Mouse (Mus musculus) kidney, adult 18-20 months (tissue): Measurements from ENCODE around the gene Atp8b2.

ENCODE experiments used
- DNase-seq: peaks from one replicate; pipeline ENCODE4 v3.0.0; 2021

Atp8b2 gene

DNA sequence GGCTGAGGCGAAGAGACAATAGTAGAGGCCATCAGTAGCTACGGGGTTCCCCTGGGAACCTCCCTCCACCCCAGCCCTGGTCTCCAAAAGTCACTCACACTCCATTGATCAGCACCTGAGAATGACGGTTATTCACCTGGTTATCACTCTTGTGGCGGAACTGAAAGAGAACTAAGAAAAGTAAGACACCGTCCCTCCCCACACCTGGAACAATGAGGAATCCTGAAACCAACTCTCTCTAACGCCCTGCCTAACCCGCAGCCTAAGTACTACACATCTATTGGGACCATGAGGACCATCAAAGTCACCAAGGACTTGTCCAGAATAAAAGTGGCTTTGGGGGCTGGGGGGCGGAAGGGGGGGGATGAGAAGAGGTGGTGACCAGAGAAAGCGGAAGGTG is 5.4 kb downstream of the Atp8b2 start:
- DNase-seq: no peak

DNA sequence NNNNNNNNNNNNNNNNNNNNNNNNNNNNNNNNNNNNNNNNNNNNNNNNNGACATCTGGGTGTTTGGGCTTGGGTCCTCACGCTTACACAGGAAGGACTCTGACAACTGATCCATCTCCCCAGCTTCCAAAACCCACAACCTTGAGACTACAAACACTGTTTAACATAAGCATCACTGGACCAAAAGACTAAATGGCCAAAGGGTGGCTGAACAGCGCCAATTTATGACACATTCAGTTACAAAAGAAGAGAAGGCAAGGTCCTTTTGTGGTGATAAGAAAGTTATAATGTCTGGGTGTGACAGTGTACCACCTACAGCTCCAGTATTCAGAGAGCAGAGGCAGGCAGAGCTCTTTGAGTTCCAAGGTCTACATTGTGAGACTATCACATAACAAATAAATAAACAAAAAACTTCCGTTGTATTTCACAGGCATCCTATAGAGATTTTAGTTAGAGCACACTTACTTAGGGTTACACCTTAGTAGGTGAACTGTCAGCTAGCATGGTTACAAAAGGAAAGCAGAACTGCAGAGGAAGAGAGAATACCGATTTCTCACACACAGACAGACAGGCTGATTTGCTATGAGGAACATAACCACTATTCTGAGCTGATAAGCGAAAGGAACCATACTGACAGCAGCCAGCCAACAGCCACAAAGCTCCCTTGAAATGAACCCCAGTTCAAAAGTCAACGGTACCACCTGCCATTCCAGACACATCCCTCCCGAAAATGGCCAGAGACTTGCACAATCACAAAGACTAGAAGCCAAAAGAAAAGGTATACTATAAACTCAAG is 6.9 kb downstream of the Atp8b2 start:
- no peak for DNase-seq

DNA sequence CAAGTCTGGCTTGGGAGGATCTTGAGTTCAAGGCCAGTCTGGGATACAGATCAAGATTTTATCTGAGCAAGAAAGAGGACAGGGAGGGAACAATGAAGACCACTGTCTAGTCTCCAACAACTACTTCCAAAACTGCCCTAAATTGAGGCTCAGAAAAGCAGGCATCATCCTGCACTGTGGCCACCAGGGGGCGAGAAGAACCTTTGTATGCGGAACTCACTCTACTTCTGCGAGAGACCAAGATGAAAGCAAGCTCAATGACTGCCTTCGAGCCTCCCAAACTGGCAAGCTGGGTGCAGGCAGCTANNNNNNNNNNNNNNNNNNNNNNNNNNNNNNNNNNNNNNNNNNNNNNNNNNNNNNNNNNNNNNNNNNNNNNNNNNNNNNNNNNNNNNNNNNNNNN is 9.9 kb downstream of the Atp8b2 start:
- DNase-seq: peak; percentile 80

DNA sequence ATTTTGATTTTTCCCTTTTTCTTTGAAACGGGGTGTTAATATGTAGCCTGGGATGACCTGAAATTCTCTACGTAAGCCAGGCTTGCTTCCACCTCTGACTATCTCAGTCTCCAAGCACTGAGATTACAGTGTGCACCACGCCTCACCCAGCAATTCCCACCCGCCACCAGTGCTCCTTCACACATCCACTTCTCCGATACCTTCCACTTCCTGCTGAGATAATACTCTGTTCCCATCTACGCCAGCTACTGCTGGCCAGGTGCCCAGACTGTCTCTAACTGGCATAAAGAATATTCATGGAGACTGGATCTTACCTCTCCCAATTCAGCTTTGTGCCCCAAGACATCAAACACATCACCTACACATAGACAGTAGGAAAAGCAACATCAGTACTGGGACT is 14.7 kb downstream of the Atp8b2 start:
- no peak for DNase-seq

DNA sequence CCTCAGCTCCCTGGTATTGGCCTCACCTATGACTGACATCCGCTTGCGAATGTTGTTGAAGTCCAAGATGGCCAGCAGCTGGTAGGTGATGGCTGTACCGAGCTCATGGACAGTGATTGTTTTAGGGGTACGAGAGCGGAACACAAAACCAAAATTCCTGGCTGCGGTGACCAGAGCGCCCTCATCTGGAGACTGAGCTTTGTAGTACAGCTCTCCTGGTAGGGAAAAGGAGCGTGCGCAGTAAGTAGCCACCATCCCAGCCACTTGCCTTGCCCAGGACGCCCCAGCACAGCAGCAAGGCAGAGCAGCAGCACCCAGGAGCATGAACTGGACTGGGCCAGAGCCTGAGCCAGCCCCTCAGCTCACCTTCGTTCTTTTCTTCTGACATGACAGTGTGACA is 15.3 kb downstream of the Atp8b2 start:
- no peak for DNase-seq

DNA sequence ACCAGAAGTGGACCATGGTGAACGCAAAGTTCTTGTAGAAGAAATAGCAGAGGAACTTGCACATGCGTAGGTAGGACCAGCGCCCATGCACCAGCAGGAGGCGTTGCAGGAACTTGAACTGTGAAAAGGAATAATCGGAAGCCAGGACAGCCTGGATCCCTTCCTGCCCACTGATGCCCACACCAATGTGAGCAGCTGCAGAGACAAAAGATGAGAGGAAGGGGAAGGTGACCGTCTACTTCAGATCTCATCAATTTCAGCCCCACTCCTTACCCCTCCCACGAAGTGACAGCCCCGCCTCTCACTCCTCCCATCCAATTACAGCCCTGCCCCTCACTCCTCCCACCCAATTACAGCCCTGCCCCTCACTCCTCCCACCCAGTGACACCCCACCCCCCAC is 18.3 kb downstream of the Atp8b2 start:
- DNase-seq: no peak

DNA sequence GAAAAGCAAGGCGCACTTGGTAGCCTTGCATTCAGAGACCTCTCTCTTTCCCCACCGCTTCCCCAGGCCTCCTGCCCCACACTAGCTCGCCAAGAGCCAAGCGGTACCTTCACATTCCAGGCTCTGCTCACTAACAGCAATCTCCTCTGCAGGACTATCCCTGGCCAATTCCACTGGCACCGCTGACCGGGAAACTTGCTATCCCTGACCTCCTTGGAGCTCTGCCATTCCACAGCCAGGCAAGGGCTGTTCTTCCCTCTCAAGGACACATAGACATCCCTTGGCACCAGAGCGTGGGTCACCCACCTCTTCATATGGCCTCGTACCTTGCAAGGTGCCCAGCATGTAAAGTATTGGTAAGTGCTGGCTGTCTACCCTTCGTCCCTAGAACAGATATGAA is 20.4 kb downstream of the Atp8b2 start:
- DNase-seq: no peak

DNA sequence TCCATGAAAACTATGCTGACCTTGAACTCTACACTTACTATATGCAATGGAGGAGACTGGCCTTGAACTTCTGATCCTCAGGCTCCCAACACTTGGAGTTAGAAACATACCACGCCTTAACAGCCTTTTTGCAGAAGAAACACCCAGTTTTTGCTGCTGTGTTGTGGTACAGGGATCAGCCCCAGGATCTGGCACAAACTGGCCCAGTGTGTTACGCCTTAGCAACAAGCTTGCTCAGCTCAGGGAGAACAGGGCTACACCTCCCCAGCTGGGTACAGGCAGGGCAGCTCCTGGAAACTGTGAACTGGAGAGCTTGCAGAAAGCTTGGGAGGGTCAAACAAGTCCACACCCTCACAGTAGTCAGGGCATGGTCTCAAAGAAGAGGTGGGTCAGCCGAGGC is 26.8 kb downstream of the Atp8b2 start:
- no peak for DNase-seq

DNA sequence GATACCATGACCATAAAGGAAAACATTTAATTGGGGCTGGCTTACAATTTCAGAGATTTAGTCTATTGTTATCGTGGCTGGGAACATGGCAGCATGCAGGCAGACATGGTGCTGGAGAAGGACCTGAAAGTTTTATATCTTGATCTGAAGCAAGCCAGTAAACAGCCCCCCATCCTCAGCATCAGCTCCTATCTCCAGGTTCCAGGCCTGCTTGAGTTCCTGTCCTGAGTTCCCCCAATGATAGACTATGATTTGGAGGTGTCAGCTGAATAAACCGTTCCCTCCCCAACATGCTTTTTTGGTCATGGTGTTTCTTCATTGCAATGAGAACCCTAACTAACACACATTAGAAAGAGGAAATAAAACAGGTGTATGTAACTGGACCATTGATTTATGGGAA is 30.4 kb downstream of the Atp8b2 start:
- DNase-seq: no peak

DNA sequence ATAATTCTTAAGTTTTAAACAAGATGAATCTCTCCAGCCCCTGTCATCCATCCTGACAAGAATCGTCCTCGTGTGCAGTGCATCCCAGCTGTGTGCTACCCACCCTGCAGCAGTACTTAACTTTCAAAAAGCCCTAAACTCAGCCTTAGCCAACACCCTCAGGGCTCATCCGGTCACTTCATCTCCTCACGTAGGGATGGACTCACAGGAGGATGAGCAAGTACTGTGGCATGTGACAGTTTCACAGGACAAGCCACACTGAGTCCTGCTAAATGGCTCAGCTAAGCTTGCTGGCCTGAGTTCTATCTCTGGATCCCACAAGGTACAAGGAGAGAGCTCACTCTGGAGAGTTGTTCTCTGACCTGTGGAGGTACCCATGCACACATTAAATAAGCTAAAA is 34.4 kb downstream of the Atp8b2 start:
- no peak for DNase-seq

DNA sequence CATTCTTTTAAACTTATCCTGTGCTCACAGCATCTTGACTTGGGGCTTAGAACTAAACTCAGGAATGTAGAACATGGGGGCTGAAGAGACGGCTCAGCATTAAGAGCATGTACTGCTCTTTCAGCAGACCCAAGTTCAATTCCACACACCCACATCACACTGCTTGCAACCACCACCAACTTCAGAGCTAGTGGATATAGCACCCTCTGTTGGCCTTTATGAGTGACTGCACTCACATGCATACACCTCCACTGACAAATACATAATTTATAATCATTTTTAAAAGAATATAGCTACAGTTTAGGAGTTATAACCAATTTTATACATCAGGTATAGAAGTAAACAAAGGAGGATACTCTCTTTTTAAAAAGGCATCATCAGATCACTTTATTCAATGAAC is 36.9 kb downstream of the Atp8b2 start:
- DNase-seq: no peak

DNA sequence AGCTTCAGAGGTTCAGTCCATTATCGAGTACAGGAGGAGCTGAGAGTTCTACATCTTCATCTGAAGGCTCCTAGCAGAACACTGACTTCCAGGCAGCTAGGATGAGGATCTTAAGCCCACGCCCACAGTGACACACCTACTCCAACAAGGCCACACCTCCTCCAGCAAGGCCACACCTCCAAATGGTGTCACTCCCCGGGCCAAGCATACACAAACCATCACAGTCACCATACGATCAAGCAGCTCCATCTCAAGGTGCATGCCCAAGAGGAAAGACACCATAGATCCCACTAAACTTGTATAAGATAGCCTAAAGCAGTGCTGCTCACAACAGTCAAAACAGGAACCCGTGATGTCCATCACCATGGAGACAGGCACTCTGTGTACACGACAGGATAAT is 42.6 kb downstream of the Atp8b2 start:
- no peak for DNase-seq

DNA sequence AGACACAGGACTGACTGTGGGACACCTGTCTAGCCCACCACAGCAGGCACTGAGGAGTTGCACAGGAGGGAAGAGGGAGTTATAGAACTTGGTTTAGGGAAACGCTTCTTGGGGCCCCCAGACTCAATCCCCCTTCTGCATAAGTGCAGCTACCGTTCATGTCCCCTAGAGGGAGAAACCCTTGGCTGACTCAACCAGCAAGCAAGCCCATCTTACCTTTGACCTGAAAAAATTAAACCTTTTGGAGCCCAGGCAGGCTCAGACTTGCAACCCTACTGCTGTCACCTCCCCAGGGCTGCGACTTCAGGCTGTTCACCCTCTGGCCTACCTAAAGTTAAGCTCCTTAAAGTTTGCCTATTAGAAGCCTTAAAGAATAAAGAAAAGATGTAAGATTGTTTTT is 45.9 kb downstream of the Atp8b2 start:
- DNase-seq: no peak

DNA sequence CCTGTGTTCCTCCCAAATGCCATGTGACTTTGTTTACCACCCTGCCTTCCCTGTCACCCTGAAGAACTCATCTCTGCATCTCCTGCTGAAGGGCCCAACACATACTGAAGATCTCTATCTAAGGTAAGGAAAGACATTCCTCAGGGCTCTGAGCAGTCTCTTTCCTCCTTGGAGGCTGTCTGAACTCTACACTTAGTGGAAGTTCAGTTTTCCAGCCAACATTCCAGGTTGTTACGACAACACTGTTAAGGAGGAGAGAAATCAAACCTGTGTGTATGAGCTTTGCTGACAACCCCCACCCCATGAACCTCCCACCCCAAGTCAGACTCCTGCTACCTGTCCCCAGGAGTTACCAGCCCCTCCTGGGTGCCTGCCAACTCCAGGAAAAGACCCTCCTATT is 46.7 kb downstream of the Atp8b2 start:
- no peak for DNase-seq

DNA sequence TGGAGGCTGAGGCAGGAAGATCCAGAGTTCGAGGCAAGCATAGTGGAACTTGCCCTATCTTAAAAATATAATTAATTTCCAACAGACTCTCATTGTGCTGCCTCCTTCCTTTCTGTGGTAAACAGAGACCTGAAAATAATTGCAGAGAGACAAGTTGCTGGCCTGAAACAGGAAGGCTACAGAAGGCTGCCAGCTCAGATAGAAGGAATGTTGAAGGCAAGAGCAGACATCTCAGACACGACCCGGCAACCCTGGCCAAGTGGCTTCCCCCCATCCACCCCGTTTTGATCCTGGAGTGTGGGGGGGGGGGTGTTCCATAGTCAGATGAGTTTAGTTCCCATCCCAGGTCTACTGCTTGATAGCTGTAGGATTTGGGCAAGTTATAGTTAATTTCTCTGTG is 48.6 kb downstream of the Atp8b2 start:
- DNase-seq: no peak

DNA sequence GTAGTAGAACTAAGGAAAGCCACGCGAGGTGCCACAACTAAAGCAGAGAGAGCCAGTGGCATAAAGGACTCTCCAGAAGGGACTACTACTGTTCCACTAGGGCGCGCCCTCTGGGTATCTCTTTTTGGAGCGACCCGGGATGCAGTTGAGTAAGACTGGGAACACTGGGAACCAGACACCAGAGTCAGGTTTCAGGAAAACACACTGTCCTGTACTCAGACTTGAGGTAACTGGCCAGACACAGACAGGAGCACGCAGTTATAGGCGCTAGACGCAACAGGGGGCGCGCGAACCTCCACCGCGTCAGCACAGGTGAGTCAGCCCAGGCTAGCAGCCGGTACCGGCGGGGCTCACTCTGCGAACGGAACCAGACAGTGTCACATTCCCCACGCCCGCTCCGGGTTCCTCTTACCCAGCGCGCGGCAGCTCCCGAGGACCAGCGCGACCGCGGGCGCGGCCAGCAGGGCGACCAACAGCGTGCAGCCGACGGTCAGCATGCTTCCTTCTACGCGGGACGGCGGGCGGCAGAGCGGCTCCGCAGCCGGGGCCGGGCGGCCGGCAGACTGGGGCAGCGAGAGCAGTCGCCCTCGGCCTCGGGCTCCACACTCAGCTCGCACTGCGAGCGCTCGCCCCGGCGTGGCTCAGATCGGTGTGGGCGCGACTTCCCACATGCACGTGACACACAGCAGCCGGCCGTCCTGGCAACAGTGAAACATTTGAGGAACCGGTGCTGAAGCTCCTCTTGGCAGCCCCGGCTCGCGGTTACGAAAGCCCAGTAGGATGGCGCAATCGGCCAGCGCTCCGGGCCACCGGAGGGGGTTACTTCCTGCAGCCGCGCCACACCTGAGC is 50.5 kb downstream of the Atp8b2 start, which contains the start of gene Il6ra:
Gene Il6ra, minus strand, starts transcription at position 654 of the 849 bp plus-strand sequence.
- peak; percentile 86 for DNase-seq

DNA sequence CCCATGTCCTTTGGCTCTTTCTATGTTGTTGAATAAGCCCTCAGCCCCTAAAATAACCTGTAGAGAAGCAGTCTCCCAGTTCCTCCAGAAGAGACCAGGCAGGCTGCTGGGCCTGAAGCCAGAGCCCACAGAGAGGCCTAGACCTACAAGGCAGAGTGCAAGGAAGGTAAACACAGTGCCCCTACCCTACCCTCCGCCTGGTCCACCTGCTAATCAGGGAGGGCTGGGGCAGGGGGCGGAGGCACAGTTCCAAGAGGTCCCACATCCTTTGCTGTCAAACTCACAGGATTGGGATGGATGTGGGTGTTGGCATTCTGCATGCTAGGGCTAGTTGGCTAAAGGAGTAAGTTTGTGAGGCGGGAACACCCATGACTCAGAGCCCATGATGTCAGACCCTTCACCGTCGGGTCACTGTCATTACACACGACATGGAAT is 51.2 kb downstream of the Atp8b2 start:
- DNase-seq: no peak

DNA sequence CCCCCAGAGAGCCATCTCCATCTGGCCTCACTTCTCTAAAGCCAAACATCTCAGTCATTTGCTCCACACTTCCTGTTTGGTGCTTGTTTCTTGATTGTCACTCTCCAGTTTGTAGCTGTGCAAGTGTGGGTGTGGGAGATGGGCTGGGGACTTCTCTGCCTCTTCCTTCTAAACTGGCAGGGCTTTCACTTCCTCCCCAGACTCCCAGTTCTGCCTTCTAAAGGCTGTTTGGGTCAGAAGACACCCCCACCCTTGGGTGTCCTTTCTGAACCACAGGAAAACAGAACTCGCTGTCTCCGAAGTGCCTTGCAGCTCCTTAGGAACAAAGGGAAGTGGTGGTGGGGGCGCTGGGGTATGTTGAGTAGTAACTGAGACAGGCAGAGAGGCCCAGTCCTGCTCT is 52.1 kb downstream of the Atp8b2 start:
- peak; percentile 10 for DNase-seq

DNA sequence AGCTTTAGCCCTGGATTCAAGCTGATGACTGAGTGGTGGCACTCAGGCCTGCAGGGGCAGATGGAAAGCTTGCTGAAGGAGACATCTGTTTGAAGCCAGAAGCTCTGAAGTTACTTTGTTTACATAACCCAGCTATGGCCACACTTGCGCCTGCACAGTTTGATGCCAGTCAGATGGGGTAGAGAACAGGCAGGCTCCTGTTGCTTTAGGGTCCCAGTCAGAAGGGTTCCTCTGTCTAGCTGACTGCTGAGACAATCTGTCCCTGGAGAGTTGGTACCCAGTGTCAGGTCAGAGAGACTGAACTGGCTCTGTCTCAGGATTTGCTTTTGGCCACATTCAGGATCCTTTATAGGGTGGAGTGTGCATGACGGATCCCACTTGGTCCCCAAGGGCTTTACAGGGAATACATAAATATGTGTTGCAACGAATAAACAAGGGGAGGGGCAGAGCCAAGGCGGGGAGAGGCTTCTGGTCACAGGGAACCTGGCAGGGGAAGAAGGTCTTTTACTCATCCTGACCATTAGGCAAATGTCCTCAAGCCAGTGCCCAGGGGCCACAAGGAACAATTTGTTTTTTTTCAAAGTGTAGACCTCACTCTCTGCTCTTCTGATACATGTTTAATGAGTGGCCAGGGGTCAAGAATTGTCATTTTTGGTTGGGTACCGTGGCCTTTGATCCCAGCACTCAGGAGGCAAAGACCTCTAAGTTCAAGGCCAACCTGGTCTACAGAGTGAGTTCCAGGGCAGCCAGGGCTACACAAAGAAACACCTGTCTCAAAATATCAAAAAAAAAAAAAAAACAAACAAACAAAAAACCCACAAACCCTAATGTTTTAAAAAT is 53.4 kb downstream of the Atp8b2 start:
- peak; percentile 10 for DNase-seq

DNA sequence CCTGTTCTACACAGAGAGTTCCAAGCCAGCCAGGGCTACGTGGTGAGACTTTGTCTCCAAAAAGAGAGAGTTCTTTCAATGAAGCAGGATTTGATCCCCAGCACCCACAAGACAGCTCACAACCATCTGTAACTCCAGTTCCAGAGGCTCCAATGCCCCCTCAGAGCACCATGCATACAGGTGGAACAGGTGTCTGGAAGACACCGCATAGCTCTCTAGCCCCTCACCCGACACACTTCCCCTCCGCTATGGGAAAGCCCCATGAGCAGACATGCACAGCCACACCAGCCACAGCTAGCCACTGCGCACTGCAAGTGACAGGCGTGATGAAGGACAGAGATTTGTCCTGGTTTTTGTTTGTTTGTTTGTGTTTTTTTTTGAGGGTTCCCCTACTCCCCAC is 54.5 kb downstream of the Atp8b2 start:
- no peak for DNase-seq

DNA sequence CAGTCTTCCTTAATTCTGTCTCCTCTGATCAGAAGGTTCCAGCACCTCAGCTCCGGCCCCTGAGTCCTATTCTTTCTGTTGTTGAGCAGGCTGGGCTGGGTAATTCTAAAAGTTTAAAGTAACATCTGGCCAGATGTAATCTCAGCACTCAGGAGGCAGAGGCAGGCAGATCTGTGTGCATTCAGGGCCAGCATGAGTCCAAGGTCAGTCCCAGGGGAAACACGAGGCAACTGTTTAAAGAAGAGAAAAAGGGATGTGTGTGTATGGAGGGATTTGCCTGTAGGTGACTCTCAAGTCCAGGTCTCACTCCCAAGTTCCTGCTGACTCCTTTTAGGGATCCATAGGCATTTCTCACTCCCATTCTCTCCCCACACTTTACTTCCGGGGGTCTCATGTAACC is 55.5 kb downstream of the Atp8b2 start:
- no peak for DNase-seq

DNA sequence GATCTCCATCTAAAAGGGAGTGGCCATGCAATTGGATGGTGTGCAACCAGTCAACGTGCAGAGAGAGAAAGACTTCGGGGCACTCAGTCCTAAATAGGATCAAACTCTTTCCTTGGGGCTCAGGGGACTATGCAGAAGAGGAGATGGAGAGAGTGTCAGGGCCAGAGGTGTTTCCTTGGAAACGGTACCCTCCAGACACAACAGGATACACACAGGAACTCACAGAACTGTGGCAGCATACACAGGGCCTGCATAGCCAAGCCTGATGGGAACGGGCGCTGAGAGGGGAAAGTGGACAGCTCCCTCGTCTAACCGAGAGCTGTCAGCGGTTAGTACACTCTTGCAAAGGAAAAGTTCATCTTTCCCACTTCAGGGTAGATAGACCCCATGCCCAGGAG is 63.8 kb downstream of the Atp8b2 start:
- no peak for DNase-seq

DNA sequence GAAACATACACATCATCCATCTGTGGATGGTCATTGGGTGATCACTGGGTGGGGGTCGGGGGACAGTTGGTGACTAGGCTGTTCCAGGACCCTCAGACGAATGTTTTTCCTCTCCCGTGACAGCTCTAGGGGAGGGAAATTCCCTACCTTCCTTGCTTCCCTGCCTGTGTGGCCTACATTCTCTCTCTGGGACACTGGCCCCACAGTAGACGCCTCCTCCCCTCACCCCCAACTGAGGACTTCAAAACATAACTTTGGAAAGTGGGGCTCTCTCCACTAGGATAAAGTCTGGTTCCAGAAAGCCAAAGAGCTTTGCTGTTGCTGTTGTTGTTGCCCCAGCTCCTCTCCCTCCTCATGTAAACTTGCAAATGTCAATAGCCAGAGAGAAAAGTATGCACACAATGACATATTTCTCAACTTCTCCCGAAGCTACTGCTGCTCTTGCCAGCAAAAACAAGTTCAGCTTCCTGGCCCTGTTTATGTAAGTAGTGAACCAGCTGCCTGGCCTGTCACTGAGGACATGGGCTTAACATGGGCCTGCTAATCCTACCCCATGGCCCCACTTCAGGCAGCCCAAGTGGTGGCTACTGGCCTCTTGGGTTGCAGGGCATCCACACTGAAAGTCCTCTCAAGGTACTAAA is 64.3 kb downstream of the Atp8b2 start:
- DNase-seq: peak; percentile 18
